Mouse (Mus musculus) spleen, postnatal 4 days (tissue): ENCODE data around the gene Mpv17l2.

Source experiments
- DNase-seq, 2 experiments: peaks; one replicate each; pipeline ENCODE4 v3.0.0; 2022; ENCODE audit warnings: low spot score in 2 of 2

Mpv17l2 gene

GRCm38 (mm10) chr8:70767503-70767902 is 6.8 kb upstream of the Mpv17l2 start:
- DNase-seq, result no peak

GRCm38 (mm10) chr8:70766571-70767440 is 6.1 kb upstream of the Mpv17l2 start:
- peak; percentile 78 to 84 for DNase-seq

GRCm38 (mm10) chr8:70765838-70766570 is 5.3 kb upstream of the Mpv17l2 start:
- peak; percentile 74 to 86 for DNase-seq

GRCm38 (mm10) chr8:70765329-70765728 is 4.6 kb upstream of the Mpv17l2 start:
- no peak for DNase-seq

- no peak for DNase-seq
These were observed 3.9 kb upstream of the Mpv17l2 start for GRCm38 (mm10) chr8:70764676-70765075.

- DNase-seq, result peak in 1 of 2 experiments; percentile 68
These were observed 3.3 kb upstream of the Mpv17l2 start for GRCm38 (mm10) chr8:70764026-70764425.

- peak; percentile 83 to 95 for DNase-seq
These were observed 2.6 kb upstream of the Mpv17l2 start for GRCm38 (mm10) chr8:70763354-70763753.

GRCm38 (mm10) chr8:70762118-70762517 is 1.4 kb upstream of the Mpv17l2 start:
- DNase-seq, result peak in 1 of 2 experiments; percentile 66

- DNase-seq, result no peak
These were observed 396 bp downstream of the Mpv17l2 start for GRCm38 (mm10) chr8:70760350-70760749.

GRCm38 (mm10) chr8:70758616-70759561 is 1.9 kb downstream of the Mpv17l2 start:
- DNase-seq, result no peak

GRCm38 (mm10) chr8:70758308-70758615 is 2.5 kb downstream of the Mpv17l2 start:
- DNase-seq, result no peak

GRCm38 (mm10) chr8:70757523-70758307 is 3.0 kb downstream of the Mpv17l2 start:
- DNase-seq, result no peak

- DNase-seq, result no peak
These were observed 4.2 kb downstream of the Mpv17l2 start for GRCm38 (mm10) chr8:70756476-70757040.

GRCm38 (mm10) chr8:70755661-70756475 is 4.9 kb downstream of the Mpv17l2 start:
- no peak for DNase-seq

- peak in 1 of 2 experiments; percentile 82 for DNase-seq
These were observed 5.7 kb downstream of the Mpv17l2 start for GRCm38 (mm10) chr8:70754871-70755660.

GRCm38 (mm10) chr8:70754043-70754870 is 6.5 kb downstream of the Mpv17l2 start, which contains the start of gene Rab3a:
Gene Rab3a, plus strand, starts transcription at chr8:70754679.
- DNase-seq, result peak; percentile 96

- peak; percentile 76 to 84 for DNase-seq
These were observed 7.6 kb downstream of the Mpv17l2 start for GRCm38 (mm10) chr8:70753151-70753550.
